Mouse (Mus musculus) bone marrow macrophage, adult 2 months (primary cell): ENCODE data around the gene Olfr876. TPM values are rescaled to one million over a fixed set of nuclear protein-coding genes. Genes with fewer than 3 reads are reported as not detected.

Experiments
- H3K27ac ChIP-seq: 2 replicates; pipeline ENCODE4 v1.5.1; 2012; ENCODE audit warnings: low read depth, low read length; ENCODE audit not compliant: insufficient read depth
- H3K4me1 ChIP-seq: 2 replicates; pipeline ENCODE4 v1.6.1; 2012; ENCODE audit warnings: low read length; ENCODE audit not compliant: control insufficient read depth, insufficient read depth
- H3K4me3 ChIP-seq: 2 replicates; pipeline ENCODE4 v1.5.1; 2012; ENCODE audit warnings: mild to moderate bottlenecking, low read length, moderate library complexity; ENCODE audit not compliant: insufficient read depth
- CTCF ChIP-seq: IDR thresholded peaks from 2 replicates; pipeline ENCODE4 v1.5.1; 2012; ENCODE audit warnings: low read depth, mild to moderate bottlenecking, low read length, moderate library complexity
- POLR2A ChIP-seq: IDR thresholded peaks from 2 replicates; pipeline ENCODE4 v1.6.1; 2012; ENCODE audit warnings: mild to moderate bottlenecking, low read depth, low read length, borderline replicate concordance
- polyA plus RNA-seq: library from polyadenylated mRNA; stranded (reverse); fragments of >200 nt; gene quantifications from 2 replicates; pipeline ENCODE4 v1.2.4, GENCODE M21; 2012; ENCODE audit not compliant: missing spikeins, insufficient read depth, insufficient read length

Olfr876 gene
- polyA plus RNA-seq, 1 experiment = not detected

GRCm38 (mm10) chr9:37808456-37808855, 5.6 kb downstream of the Olfr876 start:
- Histone ChIP-seq H3K27ac (no peak overlapping the region), H3K4me1 (no peaks in the 10 kb centered on the region), H3K4me3 (no peak overlapping the region)
- TF ChIP-seq POLR2A (no peak), CTCF (no peak)

- no peak overlapping the region for H3K4me3 ChIP-seq
- no peak for TF ChIP-seq CTCF
- TF ChIP-seq POLR2A = no peak
- no peak overlapping the region for H3K27ac ChIP-seq
- no peaks in the 10 kb centered on the region for H3K4me1 ChIP-seq
Observed at GRCm38 (mm10) chr9:37808976-37809375, 6.1 kb downstream of the Olfr876 start.

GRCm38 (mm10) chr9:37814696-37815095, 11.9 kb downstream of the Olfr876 start:
- H3K4me1 ChIP-seq = no peaks in the 10 kb centered on the region
- no peak overlapping the region for H3K4me3 ChIP-seq
- TF ChIP-seq CTCF (no peak), POLR2A (no peak)
- no peak overlapping the region for H3K27ac ChIP-seq

- Histone ChIP-seq H3K4me3 (no peak overlapping the region), H3K27ac (no peak overlapping the region), H3K4me1 (peaks cover 11% of the 10 kb centered on the region)
- TF ChIP-seq CTCF = no peak
- TF ChIP-seq POLR2A = no peak
Observed at GRCm38 (mm10) chr9:37829881-37830280, 27.1 kb downstream of the Olfr876 start.

GRCm38 (mm10) chr9:37833341-37833740, 30.5 kb downstream of the Olfr876 start:
- TF ChIP-seq CTCF (no peak), POLR2A (no peak)
- H3K4me3 ChIP-seq = no peak overlapping the region
- H3K4me1 ChIP-seq = peaks cover 11% of the 10 kb centered on the region
- no peak overlapping the region for H3K27ac ChIP-seq

- no peak overlapping the region for H3K27ac ChIP-seq
- H3K4me1 ChIP-seq = no peaks in the 10 kb centered on the region
- TF ChIP-seq POLR2A = no peak
- TF ChIP-seq CTCF = no peak
- no peak overlapping the region for H3K4me3 ChIP-seq
Observed at GRCm38 (mm10) chr9:37849267-37849666, 46.4 kb downstream of the Olfr876 start.

- no peaks in the 10 kb centered on the region for H3K4me1 ChIP-seq
- no peak within 1 kb of the TSS for H3K27ac ChIP-seq
- no peak for TF ChIP-seq POLR2A
- TF ChIP-seq CTCF = no peak
- H3K4me3 ChIP-seq = no peak within 1 kb of the TSS
Observed at GRCm38 (mm10) chr9:37853969-37854368, 51.1 kb downstream of the Olfr876 start, which contains the start of gene Olfr877. TSS of gene Olfr877 (plus strand) at chr9:37854269.

Other genes with a start within 250 kb of the Olfr876 start
- 28.8 and 31.5 TPM in 2 replicates for gene Siae, start 247.3 kb upstream of the Olfr876 start, polyA plus RNA-seq
- gene Spa17, start 189.3 kb upstream of the Olfr876 start, polyA plus RNA-seq = 1.3 and 1.6 TPM in 2 replicates
- gene Tbrg1, start 145.7 kb upstream of the Olfr876 start, polyA plus RNA-seq = 36.4 and 36.5 TPM in 2 replicates
- gene Panx3, start 133.8 kb upstream of the Olfr876 start, polyA plus RNA-seq = not detected in 2 replicates
- not detected in 2 replicates for gene Olfr160, start 86.8 kb upstream of the Olfr876 start, polyA plus RNA-seq
- gene Olfr874, start 57.9 kb upstream of the Olfr876 start, polyA plus RNA-seq = not detected in 2 replicates
- not detected in 2 replicates for gene Olfr875, start 31.2 kb upstream of the Olfr876 start, polyA plus RNA-seq
- not detected in 2 replicates for gene Olfr877, start 51.2 kb downstream of the Olfr876 start, polyA plus RNA-seq
- 0.16 TPM in 1 of 2 replicates, not detected in the other for gene Olfr145, start 93.7 kb downstream of the Olfr876 start, polyA plus RNA-seq
- gene Olfr878, start 114.8 kb downstream of the Olfr876 start, polyA plus RNA-seq = not detected in 2 replicates
- gene Olfr881, start 188.8 kb downstream of the Olfr876 start, polyA plus RNA-seq = not detected in 2 replicates
- not detected in 2 replicates for gene Olfr883, start 222.8 kb downstream of the Olfr876 start, polyA plus RNA-seq
- gene Olfr884, start 243.5 kb downstream of the Olfr876 start, polyA plus RNA-seq = not detected in 2 replicates